Mouse (Mus musculus): Measurements from ENCODE around the gene Mfap2.

Gene Mfap2

GRCm38 (mm10) chr4:140987476-140987875 is 22.7 kb upstream of the Mfap2 start:
- in situ Hi-C loops (cut with MboI; ENCODE audit: low sequenced_read_pairs): no loop called here

GRCm38 (mm10) chr4:140988706-140989290 is 21.4 kb upstream of the Mfap2 start:
- in situ Hi-C loops (cut with MboI; ENCODE audit: low sequenced_read_pairs): no loop called here

GRCm38 (mm10) chr4:140989447-140989846 is 20.8 kb upstream of the Mfap2 start:
- in situ Hi-C loops (cut with MboI; ENCODE audit: low sequenced_read_pairs): no loop called here

- in situ Hi-C loops (cut with MboI; ENCODE audit: low sequenced_read_pairs): no loop called here
These were observed 18.0 kb upstream of the Mfap2 start for GRCm38 (mm10) chr4:140992215-140992614.

GRCm38 (mm10) chr4:140993846-140994245 is 16.4 kb upstream of the Mfap2 start:
- in situ Hi-C loops (cut with MboI; ENCODE audit: low sequenced_read_pairs): no loop called here

- in situ Hi-C loops (cut with MboI; ENCODE audit: low sequenced_read_pairs): no loop called here
These were observed 14.4 kb upstream of the Mfap2 start for GRCm38 (mm10) chr4:140995811-140996210.

- in situ Hi-C loops (cut with MboI; ENCODE audit: low sequenced_read_pairs): no loop called here
These were observed 13.4 kb upstream of the Mfap2 start for GRCm38 (mm10) chr4:140996812-140997211.

GRCm38 (mm10) chr4:141005983-141006382 is 4.2 kb upstream of the Mfap2 start:
- in situ Hi-C loops (cut with MboI; ENCODE audit: low sequenced_read_pairs): no loop called here

GRCm38 (mm10) chr4:141008028-141008427 is 2.2 kb upstream of the Mfap2 start:
- in situ Hi-C loops (cut with MboI; ENCODE audit: low sequenced_read_pairs): no loop called here

GRCm38 (mm10) chr4:141010526-141010925 is 308 bp downstream of the Mfap2 start:
- in situ Hi-C loops (cut with MboI; ENCODE audit: low sequenced_read_pairs): no loop called here

GRCm38 (mm10) chr4:141010941-141011429 is 767 bp downstream of the Mfap2 start:
- in situ Hi-C loops (cut with MboI; ENCODE audit: low sequenced_read_pairs): no loop called here

- in situ Hi-C loops (cut with MboI; ENCODE audit: low sequenced_read_pairs): no loop called here
These were observed 1.5 kb downstream of the Mfap2 start for GRCm38 (mm10) chr4:141011556-141012328.

- in situ Hi-C loops (cut with MboI; ENCODE audit: low sequenced_read_pairs): no loop called here
These were observed 2.3 kb downstream of the Mfap2 start for GRCm38 (mm10) chr4:141012558-141012957.

GRCm38 (mm10) chr4:141014114-141014513 is 3.9 kb downstream of the Mfap2 start:
- in situ Hi-C loops (cut with MboI; ENCODE audit: low sequenced_read_pairs): no loop called here

GRCm38 (mm10) chr4:141014856-141015255 is 4.6 kb downstream of the Mfap2 start:
- in situ Hi-C loops (cut with MboI; ENCODE audit: low sequenced_read_pairs): no loop called here

- in situ Hi-C loops (cut with MboI; ENCODE audit: low sequenced_read_pairs): no loop called here
These were observed 5.1 kb downstream of the Mfap2 start for GRCm38 (mm10) chr4:141015356-141015755.

- in situ Hi-C loops (cut with MboI; ENCODE audit: low sequenced_read_pairs): no loop called here
These were observed 6.1 kb downstream of the Mfap2 start for GRCm38 (mm10) chr4:141016311-141016710.

GRCm38 (mm10) chr4:141017657-141018436 is 7.6 kb downstream of the Mfap2 start:
- in situ Hi-C loops (cut with MboI; ENCODE audit: low sequenced_read_pairs): no loop called here

- in situ Hi-C loops (cut with MboI; ENCODE audit: low sequenced_read_pairs): no loop called here
These were observed 10.0 kb downstream of the Mfap2 start for GRCm38 (mm10) chr4:141020220-141020619.

GRCm38 (mm10) chr4:141020811-141021613 is 10.8 kb downstream of the Mfap2 start:
- in situ Hi-C loops (cut with MboI; ENCODE audit: low sequenced_read_pairs): no loop called here

GRCm38 (mm10) chr4:141021614-141021929 is 11.4 kb downstream of the Mfap2 start:
- in situ Hi-C loops (cut with MboI; ENCODE audit: low sequenced_read_pairs): no loop called here

All from CH12F3 (cell line).